Mouse (Mus musculus) yolk sac, embryonic 10.5 days (tissue): ENCODE results near the gene Iqcf1.

Experiments used
- DNase-seq: peaks from one replicate; pipeline ENCODE4 v3.0.0-alpha.2; 2017; ENCODE audit warnings: low spot score

The Iqcf1 gene

GRCm38 (mm10) chr9:106499667-106500066 is at the start of gene Iqcf1:
TSS of gene Iqcf1 (plus strand) at chr9:106499967.
- DNase-seq = no peak

DNA sequence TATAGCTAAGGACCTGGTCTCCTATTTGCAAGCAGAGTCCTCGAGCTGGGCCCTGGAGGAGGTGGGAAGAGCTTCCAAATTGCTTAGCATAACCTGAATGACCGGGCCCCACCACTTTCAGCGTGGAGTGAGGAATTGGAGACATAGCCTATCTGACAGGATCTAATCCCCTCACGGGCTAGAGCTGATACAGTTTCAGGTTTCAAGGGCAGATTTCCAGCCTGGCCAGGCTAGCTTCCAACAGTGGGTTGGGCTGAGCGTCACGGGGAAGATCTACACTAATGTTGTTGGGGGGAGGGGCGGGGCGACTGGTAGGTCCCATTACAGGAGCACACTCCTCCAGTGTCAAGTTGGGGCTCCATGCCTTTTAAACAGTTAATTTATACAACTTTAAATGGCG is 49.1 kb upstream of the Iqcf1 start:
- no peak for DNase-seq

- DNase-seq = no peak
Observed at GRCm38 (mm10) chr9:106451298-106451697, 48.5 kb upstream of the Iqcf1 start.

- no peak for DNase-seq
Observed at GRCm38 (mm10) chr9:106451899-106452298, 47.9 kb upstream of the Iqcf1 start.

- DNase-seq = no peak
Observed at GRCm38 (mm10) chr9:106452351-106452750, 47.4 kb upstream of the Iqcf1 start.

DNA sequence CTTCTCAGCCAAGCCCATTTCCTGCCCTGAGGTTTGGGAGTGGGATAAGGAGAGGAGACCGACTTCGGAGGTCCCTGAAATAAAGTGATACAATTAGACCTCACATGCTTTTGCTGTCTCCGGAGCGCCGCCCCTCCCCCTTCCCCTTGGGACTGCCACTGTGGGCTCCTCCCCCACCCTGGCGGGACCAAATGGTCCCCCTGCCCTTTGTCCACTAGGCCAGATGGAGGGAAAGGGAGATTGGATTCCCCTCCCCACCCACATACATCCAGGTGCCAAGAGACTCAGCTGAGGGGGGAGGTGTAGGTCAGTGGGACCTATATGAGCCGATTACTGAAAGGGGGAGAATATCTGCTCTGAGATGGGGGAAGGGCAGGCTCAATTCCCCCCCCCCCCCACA is 46.9 kb upstream of the Iqcf1 start:
- peak; percentile 76 for DNase-seq

GRCm38 (mm10) chr9:106453271-106454070 is 46.3 kb upstream of the Iqcf1 start, which contains the start of gene Pcbp4:
TSS of gene Pcbp4 (plus strand) at chr9:106453291.
- DNase-seq = peak; percentile 86

GRCm38 (mm10) chr9:106454071-106454761 is 45.6 kb upstream of the Iqcf1 start:
- no peak for DNase-seq

DNA sequence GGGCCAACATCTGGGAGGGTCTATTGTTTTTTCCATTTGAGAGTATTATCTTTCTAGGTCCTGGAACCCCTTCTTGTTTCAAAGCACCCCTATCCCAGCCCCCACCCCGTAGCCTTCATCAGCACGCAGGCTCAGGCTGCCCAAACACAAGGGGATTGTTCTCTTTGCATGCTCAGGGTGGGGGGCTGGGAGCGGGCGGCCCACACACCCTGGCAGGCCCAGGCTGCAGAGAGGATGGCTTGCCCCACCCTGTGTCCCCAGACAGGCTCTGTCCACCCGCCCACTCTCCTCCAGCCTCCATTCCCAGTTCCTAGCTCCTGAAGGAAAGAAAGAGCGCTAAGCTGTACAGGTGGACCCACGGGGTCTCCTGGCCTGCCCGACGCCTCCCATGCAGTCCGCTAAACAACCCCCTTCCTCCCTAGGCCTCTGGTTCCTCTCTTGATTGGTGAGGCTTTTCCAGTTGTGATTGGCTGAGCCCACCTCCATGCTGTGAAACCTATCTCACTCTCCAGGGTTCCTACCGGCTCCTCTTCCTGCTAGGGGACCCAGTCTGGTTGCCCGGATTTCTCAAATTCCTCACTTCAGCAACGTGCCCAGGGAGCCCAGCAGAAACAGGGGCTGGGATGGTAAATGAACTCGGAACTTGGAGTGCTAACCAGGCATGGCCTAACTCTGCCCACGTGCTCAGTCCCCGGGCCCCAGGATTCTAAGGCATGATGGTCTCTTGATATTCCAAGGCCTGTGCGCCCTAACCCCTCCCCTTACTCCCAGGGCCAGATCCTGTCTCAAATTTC is 44.7 kb upstream of the Iqcf1 start:
- DNase-seq = peak; percentile 58

- DNase-seq = no peak
Observed at GRCm38 (mm10) chr9:106456325-106457162, 43.2 kb upstream of the Iqcf1 start.

GRCm38 (mm10) chr9:106457163-106457559 is 42.6 kb upstream of the Iqcf1 start:
- no peak for DNase-seq

DNA sequence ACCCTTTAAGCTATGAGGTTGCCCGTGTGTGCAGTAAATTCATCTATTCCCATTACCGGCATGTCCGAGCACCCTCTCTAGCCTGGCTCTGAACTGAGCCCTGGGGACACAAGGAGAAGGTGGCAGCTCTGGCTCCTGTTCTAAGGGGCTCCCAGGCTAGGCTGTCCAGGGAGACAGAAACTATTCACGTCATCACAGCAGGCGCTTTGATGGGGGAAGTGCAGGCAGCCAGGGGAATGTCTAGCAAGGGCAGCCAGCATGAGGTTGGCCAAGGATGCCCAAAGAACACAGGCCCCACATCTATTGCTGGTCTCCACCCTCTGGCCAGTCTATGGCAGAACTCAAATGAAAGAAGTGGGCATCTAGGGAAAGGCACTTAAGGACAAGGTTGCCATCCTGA is 41.8 kb upstream of the Iqcf1 start:
- DNase-seq = no peak

- no peak for DNase-seq
Observed at GRCm38 (mm10) chr9:106459946-106460345, 39.8 kb upstream of the Iqcf1 start.

GRCm38 (mm10) chr9:106460401-106461025 is 39.3 kb upstream of the Iqcf1 start:
- DNase-seq = no peak

- no peak for DNase-seq
Observed at GRCm38 (mm10) chr9:106461026-106461415, 38.7 kb upstream of the Iqcf1 start.

GRCm38 (mm10) chr9:106461641-106462429 is 37.9 kb upstream of the Iqcf1 start:
- DNase-seq = no peak

DNA sequence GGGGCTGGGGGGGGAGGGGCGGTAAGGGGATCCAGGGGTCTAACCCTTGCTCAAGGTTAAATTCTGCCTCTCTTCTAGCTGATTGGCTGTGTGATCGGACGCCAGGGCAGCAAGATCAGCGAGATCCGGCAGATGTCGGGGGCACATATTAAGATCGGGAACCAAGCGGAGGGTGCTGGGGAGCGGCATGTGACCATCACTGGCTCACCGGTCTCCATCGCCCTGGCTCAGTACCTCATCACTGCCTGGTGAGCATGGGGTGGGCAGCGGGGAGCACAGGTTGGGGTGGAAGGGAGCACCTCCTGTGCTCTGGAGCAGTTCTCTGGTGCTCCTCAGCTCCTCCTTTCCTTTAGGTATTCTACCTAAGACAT is 37.4 kb upstream of the Iqcf1 start:
- DNase-seq = no peak

GRCm38 (mm10) chr9:106463122-106464063 is 36.4 kb upstream of the Iqcf1 start:
- no peak for DNase-seq
